Mouse (Mus musculus): ENCODE measurements at regions not wholly inside any gene's neighbourhood (a gene's known extent, or its start where the extent isn't known, plus 50 kb on each side); places are given as distances from the start of the nearest gene placed in this dataset.

- no peak for DNase-seq (ENCODE audit: extremely low read depth, insufficient read length, low spot score)
These were observed 192.4 kb upstream of the Tenm3 start for GRCm38 (mm10) chr8:49035970-49036700.

- DNase-seq (ENCODE audit: extremely low read depth, insufficient read length, low spot score), result no peak
These were observed 191.8 kb upstream of the Tenm3 start for GRCm38 (mm10) chr8:49035519-49035918.

GRCm38 (mm10) chr8:49030255-49030654, 186.5 kb upstream of the Tenm3 start:
- no peak for DNase-seq (ENCODE audit: extremely low read depth, insufficient read length, low spot score)

- DNase-seq (ENCODE audit: extremely low read depth, insufficient read length, low spot score), result no peak
These were observed 174.0 kb upstream of the Tenm3 start for GRCm38 (mm10) chr8:49017741-49018140.

- DNase-seq (ENCODE audit: extremely low read depth, insufficient read length, low spot score), result no peak
These were observed 171.9 kb upstream of the Tenm3 start for GRCm38 (mm10) chr8:49015701-49016100.

GRCm38 (mm10) chr8:49015200-49015599, 171.4 kb upstream of the Tenm3 start:
- DNase-seq (ENCODE audit: extremely low read depth, insufficient read length, low spot score), result no peak

- no peak for DNase-seq (ENCODE audit: extremely low read depth, insufficient read length, low spot score)
These were observed 162.7 kb upstream of the Tenm3 start for GRCm38 (mm10) chr8:49006236-49006965.

- no peak for DNase-seq (ENCODE audit: extremely low read depth, insufficient read length, low spot score)
These were observed 137.9 kb upstream of the Tenm3 start for GRCm38 (mm10) chr8:48981667-48982066.

- DNase-seq (ENCODE audit: extremely low read depth, insufficient read length, low spot score), result no peak
These were observed 137.0 kb upstream of the Tenm3 start for GRCm38 (mm10) chr8:48980755-48981154.

GRCm38 (mm10) chr8:48970655-48971054, 126.9 kb upstream of the Tenm3 start:
- no peak for DNase-seq (ENCODE audit: extremely low read depth, insufficient read length, low spot score)

- no peak for DNase-seq (ENCODE audit: extremely low read depth, insufficient read length, low spot score)
These were observed 121.2 kb upstream of the Tenm3 start for GRCm38 (mm10) chr8:48964929-48965328.

GRCm38 (mm10) chr8:48957614-48958013, 113.9 kb upstream of the Tenm3 start:
- no peak for DNase-seq (ENCODE audit: extremely low read depth, insufficient read length, low spot score)

GRCm38 (mm10) chr8:48951412-48951811, 107.7 kb upstream of the Tenm3 start:
- DNase-seq (ENCODE audit: extremely low read depth, insufficient read length, low spot score), result no peak

- DNase-seq (ENCODE audit: extremely low read depth, insufficient read length, low spot score), result no peak
These were observed 100.4 kb upstream of the Tenm3 start for GRCm38 (mm10) chr8:48944177-48944576.

- no peak for DNase-seq (ENCODE audit: extremely low read depth, insufficient read length, low spot score)
These were observed 93.4 kb upstream of the Tenm3 start for GRCm38 (mm10) chr8:48937144-48937543.

- DNase-seq (ENCODE audit: extremely low read depth, insufficient read length, low spot score), result no peak
These were observed 83.4 kb upstream of the Tenm3 start for GRCm38 (mm10) chr8:48927135-48927534.

GRCm38 (mm10) chr8:48915275-48915674, 71.5 kb upstream of the Tenm3 start:
- DNase-seq (ENCODE audit: extremely low read depth, insufficient read length, low spot score), result no peak

- no peak for DNase-seq (ENCODE audit: extremely low read depth, insufficient read length, low spot score)
These were observed 69.1 kb upstream of the Tenm3 start for GRCm38 (mm10) chr8:48912842-48913241.

GRCm38 (mm10) chr8:48901668-48902406, 58.1 kb upstream of the Tenm3 start:
- no peak for DNase-seq (ENCODE audit: extremely low read depth, insufficient read length, low spot score)

- DNase-seq (ENCODE audit: extremely low read depth, insufficient read length, low spot score), result no peak
These were observed 52.9 kb upstream of the Tenm3 start for GRCm38 (mm10) chr8:48896687-48897086.

- no peak for DNase-seq (ENCODE audit: extremely low read depth, insufficient read length, low spot score)
These were observed 52.5 kb upstream of the Tenm3 start for GRCm38 (mm10) chr8:48896251-48896650.
